16 mouse cellular contexts compared by ENCODE assay signal in genomic region chr4:32324111-32324510, GRCm38 (mm10).
"Had no signal": no experiment of that assay in that cellular context is flagged by ENCODE, and none has a peak within 500 bp of the region (broad histone marks: within the 10 kb centered on the region; RNA-seq: fewer than 3 reads in every experiment).

No protein-coding gene starts in this region.

- H3K4me3 ChIP-seq: lung, embryonic 15.5 days; megakaryocyte, embryonic 14.5 days; midbrain, embryonic 13.5 days; midbrain, embryonic 15.5 days; stomach, embryonic 15.5 days had no signal

- H3K36me3 ChIP-seq: lung, embryonic 15.5 days; midbrain, embryonic 13.5 days; midbrain, embryonic 15.5 days; stomach, embryonic 15.5 days had no signal

- H3K9ac ChIP-seq: lung, embryonic 15.5 days; midbrain, embryonic 13.5 days; midbrain, embryonic 15.5 days; stomach, embryonic 15.5 days had no signal

- ATAC-seq: lung, postnatal 0 days; midbrain, embryonic 13.5 days; midbrain, embryonic 15.5 days had no signal

- H3K9me3 ChIP-seq: lung, embryonic 15.5 days; midbrain, embryonic 15.5 days; stomach, embryonic 15.5 days had no signal

- H3K4me2 ChIP-seq: lung, embryonic 15.5 days; midbrain, embryonic 11.5 days; midbrain, embryonic 13.5 days; midbrain, embryonic 15.5 days; stomach, embryonic 15.5 days had no signal

- H3K27ac ChIP-seq: lung, embryonic 15.5 days; macrophage; midbrain, embryonic 13.5 days; midbrain, embryonic 15.5 days; stomach, embryonic 15.5 days; stomach, postnatal 0 days had no signal

- H3K27me3 ChIP-seq: lung, embryonic 15.5 days; midbrain, embryonic 13.5 days; midbrain, embryonic 15.5 days; stomach, embryonic 15.5 days had no signal

- DNase-seq: lung, adult 2 months; lung, postnatal 14 days; lung, postnatal 36 days; right cerebral cortex, postnatal 14 days; thymus, adult 2 months; thymus, postnatal 25 days; thymus, postnatal 4 days had no signal
